Mouse (Mus musculus) forebrain, postnatal 0 days (tissue): ENCODE measurements at regions not wholly inside any gene's neighbourhood (a gene's known extent, or its start where the extent isn't known, plus 50 kb on each side); places are given as distances from the start of the nearest gene placed in this dataset.
A peak's percentile ranks its signal among the peaks of the same experiment; 100 is the strongest.

Experiments
- ATAC-seq: fragments of 200-750 bp; cut with Nextera tagmentation; 2 replicates; pipeline ENCODE4 v1.8.0; 2017; ENCODE audit warnings: mild to moderate bottlenecking, moderate library complexity
- DNase-seq: peaks from one replicate; pipeline ENCODE4 v3.0.0-alpha.2; 2015
- H3K27ac ChIP-seq: fragments of 300-500 bp; sonication (generic); 2 replicates; pipeline ENCODE4 v1.5.1; 2014; ENCODE audit warnings: low read depth, mild to moderate bottlenecking, antibody characterized with exemption, low read length, moderate library complexity, mixed read lengths
- H3K27me3 ChIP-seq: fragments of 300-500 bp; sonication (generic); 2 replicates; pipeline ENCODE4 v1.6.1; 2014; ENCODE audit warnings: mild to moderate bottlenecking, low read length, mixed read lengths; ENCODE audit not compliant: insufficient read depth
- H3K36me3 ChIP-seq: fragments of 300-500 bp; sonication (generic); 2 replicates; pipeline ENCODE4 v1.6.1; 2014; ENCODE audit warnings: mild to moderate bottlenecking, moderate library complexity; ENCODE audit not compliant: insufficient read depth
- H3K4me1 ChIP-seq: fragments of 300-500 bp; sonication (generic); 2 replicates; pipeline ENCODE4 v1.6.1; 2014; ENCODE audit warnings: antibody characterized with exemption; ENCODE audit not compliant: insufficient read depth
- H3K4me2 ChIP-seq: fragments of 300-500 bp; sonication (generic); 2 replicates; pipeline ENCODE4 v1.6.1; 2014; ENCODE audit warnings: low read depth, mild to moderate bottlenecking, moderate library complexity
- H3K4me3 ChIP-seq: fragments of 300-500 bp; sonication (generic); 2 replicates; pipeline ENCODE4 v1.5.1; 2014; ENCODE audit warnings: low read depth, low read length, mixed read lengths
- H3K9ac ChIP-seq: fragments of 300-500 bp; sonication (generic); 2 replicates; pipeline ENCODE4 v1.6.1; 2014; ENCODE audit warnings: mild to moderate bottlenecking
- H3K9me3 ChIP-seq: fragments of 300-500 bp; sonication (generic); 2 replicates; pipeline ENCODE4 v1.6.1; 2016; ENCODE audit warnings: low read length
- CTCF ChIP-seq: sonication (generic); IDR thresholded peaks from 2 replicates; pipeline ENCODE4 v1.5.1; 2016; ENCODE audit warnings: antibody characterized with exemption, control low read depth, low read depth
- WGBS: fragments of 180-500 bp; shearing (Covaris S2); extraction: QIAGEN DNeasy Blood & Tissue Kit; methylation state at CpG from one replicate; pipeline ENCODE4 v1.1.7; 2014; 5-methylcytosine and 5-hydroxymethylcytosine counted together

DNA sequence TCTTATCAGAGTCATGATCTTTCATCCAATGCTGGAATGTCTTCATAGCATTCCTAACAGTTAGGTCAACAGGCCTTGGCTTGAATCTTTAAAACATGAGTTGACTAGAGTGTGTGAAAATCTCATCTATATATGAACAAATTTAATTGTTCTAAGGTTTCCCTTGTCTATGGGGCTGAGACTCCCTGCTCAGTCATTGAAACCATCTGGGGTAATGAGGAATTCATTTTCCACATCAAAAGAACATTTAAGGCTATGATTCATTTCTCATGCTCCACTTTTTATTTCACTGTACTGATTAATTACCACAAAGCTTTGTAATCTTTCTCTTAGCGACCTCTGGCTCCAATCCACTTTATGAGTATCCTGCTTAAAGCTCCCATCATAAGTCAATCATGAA is 94.7 kb upstream of the Sash1 start:
- H3K36me3 ChIP-seq = no peaks in the 10 kb centered on the region
- no peak overlapping the region for H3K27ac ChIP-seq
- H3K4me1 ChIP-seq = no peaks in the 10 kb centered on the region
- H3K27me3 ChIP-seq = no peaks in the 10 kb centered on the region
- H3K9ac ChIP-seq = no peak overlapping the region
- TF ChIP-seq CTCF = no peak
- DNase-seq (no peak), ATAC-seq (no peak)
- no peaks in the 10 kb centered on the region for H3K9me3 ChIP-seq
- no peak overlapping the region for H3K4me3 ChIP-seq
- H3K4me2 ChIP-seq = no peak overlapping the region
- WGBS = 75% methylated on average over 1 of the region's 1 CpGs

- Histone ChIP-seq H3K27ac (no peak overlapping the region), H3K27me3 (no peaks in the 10 kb centered on the region), H3K4me2 (no peak overlapping the region), H3K9ac (no peak overlapping the region), H3K4me3 (no peak overlapping the region), H3K9me3 (no peaks in the 10 kb centered on the region), H3K4me1 (no peaks in the 10 kb centered on the region), H3K36me3 (no peaks in the 10 kb centered on the region)
- 79% methylated on average over 3 of the region's 3 CpGs for WGBS
- ATAC-seq (no peak), DNase-seq (no peak)
- TF ChIP-seq CTCF = no peak
Measured at GRCm38 (mm10) chr10:8978595-8978994, 92.7 kb upstream of the Sash1 start.

DNA sequence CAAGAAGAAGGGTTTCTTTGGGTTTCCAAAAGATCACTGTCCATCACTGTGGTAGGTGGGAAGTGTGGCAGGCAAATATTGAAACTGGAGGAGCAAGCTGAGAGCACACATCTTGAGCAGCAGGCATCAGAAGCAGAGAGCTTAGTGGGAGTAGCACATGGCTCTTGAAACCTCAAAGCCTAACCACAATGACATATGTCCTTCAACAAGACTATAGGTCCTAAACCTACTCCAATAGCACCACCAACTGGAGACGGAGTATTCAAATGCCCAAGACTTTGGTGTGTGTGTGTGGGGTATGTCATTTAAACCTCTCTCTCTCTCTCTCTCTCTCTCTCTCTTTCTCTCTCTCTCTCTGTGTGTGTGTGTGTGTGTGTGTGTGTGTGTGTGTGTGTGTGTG is 88.1 kb upstream of the Sash1 start:
- no peak overlapping the region for H3K4me3 ChIP-seq
- WGBS = 31% methylated on average over 1 of the region's 1 CpGs
- DNase-seq (peak; percentile 26), ATAC-seq (no peak)
- no peak overlapping the region for H3K27ac ChIP-seq
- no peaks in the 10 kb centered on the region for H3K4me1 ChIP-seq
- H3K4me2 ChIP-seq = no peak overlapping the region
- H3K36me3 ChIP-seq = no peaks in the 10 kb centered on the region
- TF ChIP-seq CTCF = peak; percentile 29; the same call in 1 of the 2 replicates
- H3K9me3 ChIP-seq = no peaks in the 10 kb centered on the region
- no peak overlapping the region for H3K9ac ChIP-seq
- no peaks in the 10 kb centered on the region for H3K27me3 ChIP-seq

DNA sequence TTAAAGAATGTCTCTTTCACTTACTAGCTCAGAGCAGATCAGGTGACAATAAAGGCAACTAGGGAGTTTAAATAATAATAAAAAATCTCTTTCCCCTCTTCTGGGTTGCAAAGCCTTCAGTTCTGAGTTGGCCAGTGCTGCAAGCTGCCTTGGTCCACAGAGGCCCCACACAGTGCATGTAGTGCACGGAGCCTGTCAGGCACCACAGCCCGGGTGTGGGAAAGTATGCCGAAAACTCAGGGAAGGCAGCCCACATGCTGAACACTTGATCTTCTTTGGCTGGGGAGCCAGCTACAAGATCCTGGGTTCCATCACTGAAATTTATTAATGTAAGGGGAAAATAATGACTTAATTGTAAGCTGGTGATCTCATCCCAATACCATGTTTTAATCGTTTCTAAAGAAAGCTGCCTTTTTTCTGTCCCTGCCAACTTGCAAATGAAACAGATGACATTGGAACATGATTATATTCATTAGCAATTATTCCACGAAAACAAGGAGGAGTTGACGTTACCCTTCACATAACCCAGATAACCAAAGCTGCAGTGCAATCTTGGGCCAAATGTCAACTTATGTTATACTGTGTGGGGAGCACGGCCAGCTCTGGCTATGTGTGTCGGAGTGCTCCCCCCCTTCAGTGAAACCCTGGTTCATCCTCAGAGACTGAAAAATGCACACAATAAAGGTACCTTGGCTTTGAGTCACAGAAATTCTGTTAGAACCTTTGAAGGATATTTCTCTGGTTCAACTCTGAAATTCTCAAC is 87.1 kb upstream of the Sash1 start:
- 31% methylated on average over 8 of the region's 8 CpGs for WGBS
- no peak; the same call in 1 of the 2 replicates for ATAC-seq

GRCm38 (mm10) chr10:8970807-8971206 is 84.9 kb upstream of the Sash1 start:
- H3K27me3 ChIP-seq = no peaks in the 10 kb centered on the region
- no peak overlapping the region for H3K4me2 ChIP-seq
- H3K4me3 ChIP-seq = no peak overlapping the region
- no peaks in the 10 kb centered on the region for H3K4me1 ChIP-seq
- H3K9ac ChIP-seq = no peak overlapping the region
- H3K9me3 ChIP-seq = no peaks in the 10 kb centered on the region
- ATAC-seq (no peak), DNase-seq (no peak)
- no peak overlapping the region for H3K27ac ChIP-seq
- 83% methylated on average over 3 of the region's 3 CpGs for WGBS
- TF ChIP-seq CTCF = no peak
- no peaks in the 10 kb centered on the region for H3K36me3 ChIP-seq

More for the DNA sequence above, 87.1 kb upstream of the Sash1 start:
- no peak overlapping the region for H3K27ac ChIP-seq
- H3K27me3 ChIP-seq = no peaks in the 10 kb centered on the region
- H3K4me2 ChIP-seq = no peak overlapping the region
- no peaks in the 10 kb centered on the region for H3K36me3 ChIP-seq
- H3K4me3 ChIP-seq = no peak overlapping the region
- no peaks in the 10 kb centered on the region for H3K9me3 ChIP-seq
- peak; percentile 21 for DNase-seq
- no peaks in the 10 kb centered on the region for H3K4me1 ChIP-seq
- no peak overlapping the region for H3K9ac ChIP-seq
- no peak for TF ChIP-seq CTCF

GRCm38 (mm10) chr10:8969586-8969985 is 83.7 kb upstream of the Sash1 start:
- Histone ChIP-seq H3K27me3 (no peaks in the 10 kb centered on the region), H3K27ac (no peak overlapping the region), H3K36me3 (no peaks in the 10 kb centered on the region), H3K4me3 (no peak overlapping the region), H3K9me3 (no peaks in the 10 kb centered on the region), H3K4me2 (no peak overlapping the region), H3K4me1 (no peaks in the 10 kb centered on the region), H3K9ac (no peak overlapping the region)
- no peak for DNase-seq
- TF ChIP-seq CTCF = no peak
- no peak for ATAC-seq

DNA sequence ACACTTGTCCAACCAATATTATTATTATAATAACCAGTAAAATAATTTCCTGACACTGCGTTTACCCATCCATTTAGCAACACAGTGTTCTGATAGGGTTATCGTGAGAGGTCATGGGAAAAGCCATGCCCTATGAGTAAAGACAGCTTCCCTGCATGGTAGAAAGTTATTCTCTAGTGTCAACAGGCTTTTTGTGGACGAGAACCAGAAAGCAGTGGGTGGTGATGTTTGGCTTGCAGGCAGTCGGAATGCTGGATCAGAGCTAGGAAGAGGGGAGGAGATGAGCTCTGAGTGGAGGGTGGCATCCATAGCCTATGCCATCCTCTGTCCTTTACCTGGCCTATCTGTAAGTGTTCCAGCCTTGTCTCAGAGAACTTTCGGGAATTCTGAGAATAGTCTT is 83.1 kb upstream of the Sash1 start:
- H3K9ac ChIP-seq = no peak overlapping the region
- H3K9me3 ChIP-seq = no peaks in the 10 kb centered on the region
- H3K27ac ChIP-seq = no peak overlapping the region
- no peak for DNase-seq
- TF ChIP-seq CTCF = no peak
- H3K4me3 ChIP-seq = no peak overlapping the region
- H3K4me1 ChIP-seq = no peaks in the 10 kb centered on the region
- ATAC-seq = no peak
- H3K27me3 ChIP-seq = no peaks in the 10 kb centered on the region
- WGBS = 85% methylated on average over 5 of the region's 5 CpGs
- H3K36me3 ChIP-seq = no peaks in the 10 kb centered on the region
- no peak overlapping the region for H3K4me2 ChIP-seq
